In the genomic region with DNA sequence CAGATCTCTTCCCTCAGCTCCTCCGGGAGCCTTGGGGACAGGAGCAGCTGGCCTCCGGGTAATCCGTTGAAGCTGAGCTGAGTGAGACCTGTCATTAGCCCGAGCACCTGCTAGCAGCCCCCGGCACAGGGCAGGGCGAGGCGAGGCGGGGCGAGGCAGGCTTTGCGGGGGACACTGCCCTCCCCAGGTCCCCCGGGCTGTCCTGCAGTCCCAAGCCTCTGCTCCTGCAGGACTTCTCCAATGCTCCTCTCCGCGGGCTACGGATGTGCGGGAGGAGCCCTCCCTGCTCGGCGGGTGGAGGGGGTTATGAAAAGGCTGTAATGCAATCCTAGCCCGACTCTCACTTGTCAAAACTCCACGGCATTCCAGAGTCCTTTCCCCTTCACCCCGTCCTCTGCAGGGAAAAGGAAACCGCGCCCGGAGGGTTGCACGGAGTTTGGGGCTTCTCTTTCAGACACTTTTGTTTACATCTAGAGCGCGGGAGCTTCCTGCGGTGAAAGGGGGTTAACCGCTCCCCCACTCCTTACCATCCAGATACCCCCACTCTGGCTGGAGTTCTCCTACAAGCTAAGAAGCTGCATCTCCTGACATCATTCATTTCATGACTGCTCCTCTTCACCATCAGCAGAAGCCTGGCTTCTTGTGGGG, we compare ENCODE assay signal across 8 mouse cellular contexts.
DNase-seq lines count a peak whose midpoint lies in the region; ATAC-seq and TF ChIP-seq lines count a peak whose summit lies in the region.

No protein-coding gene starts in this region.

- no peaks in the 10 kb centered on the region for H3K36me3 ChIP-seq in testis, adult 2 months (ENCODE audit: control insufficient read depth, insufficient read depth, low read length)
- H3K36me3 ChIP-seq in embryonic facial prominence, embryonic 15.5 days, result no peaks in the 10 kb centered on the region
- H3K36me3 ChIP-seq in limb, embryonic 11.5 days (ENCODE audit: control insufficient read depth, insufficient read depth, low read length), result no peaks in the 10 kb centered on the region
- no peaks in the 10 kb centered on the region for H3K36me3 ChIP-seq in midbrain, embryonic 10.5 days

- intact Hi-C loops in heart, postnatal 36 days (cut with DNase I), result loop anchor here (5.0 kb wide), 2 partner anchors 47 to 132 kb away; no protein-coding TSS in a partner anchor

- peak overlapping the region; percentile 14 for H3K27ac ChIP-seq in testis, adult 2 months (ENCODE audit: control insufficient read depth, insufficient read depth, low read depth, low read length)
- H3K27ac ChIP-seq in embryonic facial prominence, embryonic 15.5 days (replicated peaks), result peak overlapping the region; percentile 75
- 0 out of 2 replicates have a peak overlapping the region, but pooled peaks have one; percentile 36 for H3K27ac ChIP-seq in limb, embryonic 11.5 days (replicated peaks; ENCODE audit: low read depth, low read length)
- peak overlapping the region; percentile 78 for H3K27ac ChIP-seq in midbrain, embryonic 10.5 days (replicated peaks)

- ATAC-seq in embryonic facial prominence, embryonic 15.5 days (ENCODE audit: insufficient number of reproducible peaks, low FRiP score, low TSS enrichment, low read depth), result peak; percentile 75
- 0 out of 2 replicates have a peak, but pooled peaks have one; percentile 18 for ATAC-seq in limb, embryonic 11.5 days (ENCODE audit: insufficient number of reproducible peaks, low FRiP score, low TSS enrichment, low read depth)

- TF ChIP-seq CTCF in testis, adult 2 months (IDR thresholded peaks at IDR 0.05; ENCODE audit: control insufficient read depth, insufficient read depth, insufficient replicate concordance, low read depth, low read length), result no peak

- H3K4me3 ChIP-seq in testis, adult 2 months (ENCODE audit: control insufficient read depth, low read depth, low read length), result peak overlapping the region; percentile 75
- H3K4me3 ChIP-seq in embryonic facial prominence, embryonic 15.5 days (replicated peaks), result peak overlapping the region; percentile 55
- H3K4me3 ChIP-seq in limb, embryonic 11.5 days (ENCODE audit: low read depth, low read length), result peak overlapping the region; percentile 49
- H3K4me3 ChIP-seq in midbrain, embryonic 10.5 days, result peak overlapping the region; percentile 72

- peak overlapping the region; percentile 45 for H3K9ac ChIP-seq in embryonic facial prominence, embryonic 15.5 days
- H3K9ac ChIP-seq in limb, embryonic 11.5 days (ENCODE audit: low read length), result peak overlapping the region; percentile 67

- WGBS in embryonic facial prominence, embryonic 15.5 days, result under 1% methylated on average over 28 of the region's 28 CpGs
- WGBS in limb, embryonic 11.5 days, result under 1% methylated on average over 28 of the region's 28 CpGs
- WGBS in midbrain, embryonic 10.5 days, result under 1% methylated on average over 28 of the region's 28 CpGs

- no peaks in the 10 kb centered on the region for H3K27me3 ChIP-seq in testis, adult 2 months (ENCODE audit: control insufficient read depth, insufficient read depth, low read length)
- H3K27me3 ChIP-seq in embryonic facial prominence, embryonic 15.5 days, result no peaks in the 10 kb centered on the region
- H3K27me3 ChIP-seq in limb, embryonic 11.5 days (ENCODE audit: control insufficient read depth, insufficient read depth, low read length), result no peaks in the 10 kb centered on the region
- H3K27me3 ChIP-seq in midbrain, embryonic 10.5 days (ENCODE audit: low read depth, poor library complexity, severe bottlenecking), result peaks cover 16% of the 10 kb centered on the region

- no peaks in the 10 kb centered on the region for H3K9me3 ChIP-seq in embryonic facial prominence, embryonic 15.5 days (replicated peaks)
- H3K9me3 ChIP-seq in limb, embryonic 11.5 days (ENCODE audit: control insufficient read depth, low read length), result no peaks in the 10 kb centered on the region
- H3K9me3 ChIP-seq in midbrain, embryonic 10.5 days (replicated peaks), result no peaks in the 10 kb centered on the region

- H3K4me1 ChIP-seq in testis, adult 2 months (ENCODE audit: control insufficient read depth, insufficient read depth, low read length), result peaks cover 8% of the 10 kb centered on the region
- H3K4me1 ChIP-seq in embryonic facial prominence, embryonic 15.5 days, result peaks cover 32% of the 10 kb centered on the region
- peaks cover 31% of the 10 kb centered on the region for H3K4me1 ChIP-seq in limb, embryonic 11.5 days (ENCODE audit: control insufficient read depth, insufficient read depth, low read length)
- peaks cover 62% of the 10 kb centered on the region for H3K4me1 ChIP-seq in midbrain, embryonic 10.5 days

- no peak for DNase-seq in testis, postnatal 14 days (ENCODE audit: low spot score)
- peak; percentile 51 to 74 for DNase-seq in heart, postnatal 36 days
- DNase-seq in limb, embryonic 11.5 days (ENCODE audit: low spot score), result peak; percentile 65
- DNase-seq in midbrain, embryonic 10.5 days (ENCODE audit: low spot score), result peak; percentile 57
- DNase-seq in thymus, postnatal 25 days, result peak; percentile 28
- DNase-seq in layer of hippocampus, adult 8-10 months (ENCODE audit: low spot score in 2 of 2), result no peak

- no peak for TF ChIP-seq POLR2A in testis, adult 2 months (IDR thresholded peaks at IDR 0.05; ENCODE audit: control insufficient read depth, low read depth, low read length)

- peak overlapping the region; percentile 95 for H3K4me2 ChIP-seq in embryonic facial prominence, embryonic 15.5 days (replicated peaks)
- peak overlapping the region; percentile 97 for H3K4me2 ChIP-seq in limb, embryonic 11.5 days (ENCODE audit: low read depth, severe bottlenecking)

Comparison
In these comparisons a context has a peak if more than half of its experiments do, and no peak if none do; other contexts are left out.
1. H3K27ac ChIP-seq: peak in every context shown above with its lines; median percentile 78 in midbrain, embryonic 10.5 days; 75 in embryonic facial prominence, embryonic 15.5 days; 36 in limb, embryonic 11.5 days; 14 in testis, adult 2 months.
2. DNase-seq: peak in heart, postnatal 36 days (2 of 2), limb, embryonic 11.5 days (single experiment), midbrain, embryonic 10.5 days (single experiment) and thymus, postnatal 25 days (single experiment); none in testis, postnatal 14 days (single experiment) and layer of hippocampus, adult 8-10 months (0 of 2).
3. Peak in every context shown above with its lines, with median percentiles within 50 percentile points of each other: H3K4me3 ChIP-seq.